Mouse (Mus musculus): Measurements from ENCODE around the gene Cdc14b. TPM values are rescaled to one million over a fixed set of nuclear protein-coding genes. Genes with fewer than 3 reads are reported as not detected.

The Cdc14b gene
- polyA plus RNA-seq, 1 experiment from 2014 or later: 41.0 TPM

DNA sequence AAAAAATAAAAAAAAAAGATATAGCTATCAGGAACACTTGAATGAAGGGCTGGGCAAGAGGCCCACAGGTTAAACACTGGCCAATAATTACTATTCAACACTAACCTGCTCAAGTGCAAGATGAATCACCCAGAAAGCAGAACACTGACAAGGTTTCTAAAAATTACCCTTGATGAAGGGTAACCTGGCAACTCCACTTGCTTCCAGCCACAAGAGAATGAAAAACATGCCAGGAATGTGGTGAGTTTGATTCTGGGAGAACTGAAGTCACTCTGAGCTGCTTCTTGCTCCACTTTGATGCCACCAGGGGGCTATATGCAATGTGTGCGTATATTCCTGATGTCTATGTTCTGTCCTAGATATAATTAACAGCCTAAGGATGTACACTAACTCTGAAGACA lies 119.9 kb downstream of the Cdc14b start:
- WGBS: 27% methylated on average over 1 of the region's 1 CpGs
- H3K9ac ChIP-seq (ENCODE audit: low read length): no peak overlapping the region
- no peaks in the 10 kb centered on the region for H3K27me3 ChIP-seq (ENCODE audit: control insufficient read depth, insufficient read depth, low read length)
- no peaks in the 10 kb centered on the region for H3K9me3 ChIP-seq (ENCODE audit: control insufficient read depth, low read length)
- H3K4me2 ChIP-seq (ENCODE audit: low read depth, severe bottlenecking): no peak overlapping the region
- ATAC-seq (ENCODE audit: insufficient number of reproducible peaks, low FRiP score, low TSS enrichment, low read depth) (no peak), DNase-seq (ENCODE audit: low spot score) (no peak)
- no peak overlapping the region for H3K27ac ChIP-seq (replicated peaks; ENCODE audit: low read depth, low read length)
- H3K36me3 ChIP-seq (ENCODE audit: control insufficient read depth, insufficient read depth, low read length): no peaks in the 10 kb centered on the region
- H3K4me3 ChIP-seq (ENCODE audit: low read depth, low read length): no peak overlapping the region
- no peaks in the 10 kb centered on the region for H3K4me1 ChIP-seq (ENCODE audit: control insufficient read depth, insufficient read depth, low read length)

DNA sequence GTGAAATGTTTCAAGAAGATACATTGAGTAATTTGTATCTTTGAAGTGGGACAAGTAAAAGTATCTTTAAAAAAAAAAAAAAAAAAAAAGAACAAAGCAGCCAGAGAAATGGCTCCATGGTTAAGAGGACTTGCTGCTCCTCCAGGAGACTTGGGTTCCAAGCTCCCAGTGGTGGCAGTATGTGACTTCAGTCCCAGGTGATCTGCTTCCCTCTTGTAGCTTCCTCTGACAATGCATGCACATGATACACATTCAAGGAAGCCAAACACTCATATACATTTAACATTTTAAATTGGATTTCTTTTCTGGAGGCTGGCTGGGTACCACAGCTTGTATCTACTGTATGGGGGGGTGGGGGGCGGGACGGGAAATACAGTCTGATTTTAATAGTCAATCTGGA lies 120.4 kb downstream of the Cdc14b start:
- Histone ChIP-seq H3K4me3 (ENCODE audit: low read depth, low read length) (no peak overlapping the region), H3K27ac (replicated peaks; ENCODE audit: low read depth, low read length) (no peak overlapping the region), H3K36me3 (ENCODE audit: control insufficient read depth, insufficient read depth, low read length) (no peaks in the 10 kb centered on the region), H3K27me3 (ENCODE audit: control insufficient read depth, insufficient read depth, low read length) (no peaks in the 10 kb centered on the region), H3K4me1 (ENCODE audit: control insufficient read depth, insufficient read depth, low read length) (no peaks in the 10 kb centered on the region), H3K4me2 (ENCODE audit: low read depth, severe bottlenecking) (no peak overlapping the region), H3K9ac (ENCODE audit: low read length) (no peak overlapping the region), H3K9me3 (ENCODE audit: control insufficient read depth, low read length) (no peaks in the 10 kb centered on the region)
- DNase-seq (ENCODE audit: low spot score): no peak
- ATAC-seq (ENCODE audit: insufficient number of reproducible peaks, low FRiP score, low TSS enrichment, low read depth): no peak
- WGBS: 65% methylated on average over 2 of the region's 2 CpGs

DNA sequence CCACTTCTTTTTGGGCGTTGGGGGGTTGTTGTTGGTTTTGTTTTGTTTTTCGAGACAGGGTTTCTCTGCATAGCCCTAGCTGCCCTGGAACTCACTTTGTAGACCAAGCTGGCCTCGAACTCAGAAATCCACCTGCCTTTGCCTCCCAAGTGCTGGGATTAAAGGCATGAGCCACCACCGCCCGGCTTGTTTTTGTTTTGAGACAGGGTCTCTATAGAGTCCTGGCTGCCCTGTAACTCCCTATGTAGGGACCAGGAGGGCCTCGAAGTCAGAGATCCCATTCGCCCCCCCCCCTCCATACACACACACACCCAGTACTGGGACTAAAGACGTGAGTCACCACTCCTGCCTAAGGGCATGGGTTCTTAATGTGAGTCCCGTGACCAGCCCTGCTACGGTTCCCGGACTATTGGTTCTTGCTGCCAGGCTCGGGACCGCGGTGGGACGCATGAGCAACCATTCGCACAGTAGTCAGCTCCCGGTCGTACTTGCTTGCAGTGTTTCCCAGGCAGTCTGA lies 121.3 kb downstream of the Cdc14b start:
- DNase-seq (ENCODE audit: low spot score) (peak; percentile 62), ATAC-seq (ENCODE audit: insufficient number of reproducible peaks, low FRiP score, low TSS enrichment, low read depth) (peak; percentile 36)
- Histone ChIP-seq H3K9me3 (ENCODE audit: control insufficient read depth, low read length) (no peaks in the 10 kb centered on the region), H3K4me2 (ENCODE audit: low read depth, severe bottlenecking) (peak overlapping the region; percentile 62), H3K4me3 (ENCODE audit: low read depth, low read length) (peak overlapping the region; percentile 93), H3K9ac (ENCODE audit: low read length) (no peak overlapping the region; the same call in 1 of the 2 replicates), H3K27ac (replicated peaks; ENCODE audit: low read depth, low read length) (no peak overlapping the region), H3K36me3 (ENCODE audit: control insufficient read depth, insufficient read depth, low read length) (no peaks in the 10 kb centered on the region), H3K27me3 (ENCODE audit: control insufficient read depth, insufficient read depth, low read length) (no peaks in the 10 kb centered on the region), H3K4me1 (ENCODE audit: control insufficient read depth, insufficient read depth, low read length) (no peaks in the 10 kb centered on the region)
- WGBS: 2% methylated on average over 18 of the region's 18 CpGs

DNA sequence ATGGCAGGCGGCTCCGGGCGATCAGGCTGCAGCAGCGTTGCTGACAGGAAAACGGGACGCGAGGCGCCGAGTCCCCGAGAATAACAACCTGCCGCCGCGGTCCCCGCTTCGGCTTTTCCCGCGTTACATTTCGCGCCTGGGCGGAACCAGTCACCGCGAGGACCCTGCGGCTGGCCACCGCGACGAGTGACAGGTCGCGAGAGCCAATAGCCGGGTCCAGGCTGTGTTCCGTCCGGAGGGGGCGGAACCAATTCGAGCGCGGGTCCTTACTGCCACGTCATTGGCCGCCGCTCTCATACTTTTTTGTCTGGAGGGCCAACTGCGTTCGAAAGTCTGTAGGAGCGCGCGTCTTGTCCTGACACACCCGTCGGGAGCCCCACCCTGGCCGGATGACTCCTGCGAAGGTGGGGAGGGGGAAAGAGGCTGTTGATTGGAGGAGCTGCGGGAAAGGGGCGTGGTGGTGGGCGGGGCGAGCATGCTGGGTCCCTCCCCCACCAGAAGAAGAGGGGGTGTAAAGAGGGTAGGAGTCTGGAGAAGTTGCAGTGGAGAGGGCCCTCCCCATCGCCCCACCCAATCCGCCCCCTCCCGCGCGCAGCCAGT lies 121.9 kb downstream of the Cdc14b start, which contains the start of gene Zfp367:
Gene Zfp367 (minus strand): TSS at position 120 of the 600 bp plus-strand sequence.
- under 1% methylated on average over 56 of the region's 56 CpGs for WGBS
- Histone ChIP-seq H3K9ac (ENCODE audit: low read length) (peak within 1 kb of the TSS; percentile 62), H3K9me3 (ENCODE audit: control insufficient read depth, low read length) (no peaks in the 10 kb centered on the region), H3K4me1 (ENCODE audit: control insufficient read depth, insufficient read depth, low read length) (no peaks in the 10 kb centered on the region), H3K36me3 (ENCODE audit: control insufficient read depth, insufficient read depth, low read length) (no peaks in the 10 kb centered on the region), H3K27ac (replicated peaks; ENCODE audit: low read depth, low read length) (peak within 1 kb of the TSS; percentile 80), H3K4me3 (ENCODE audit: low read depth, low read length) (peak within 1 kb of the TSS; percentile 93), H3K27me3 (ENCODE audit: control insufficient read depth, insufficient read depth, low read length) (no peaks in the 10 kb centered on the region), H3K4me2 (ENCODE audit: low read depth, severe bottlenecking) (peak within 1 kb of the TSS; percentile 62)
- DNase-seq (ENCODE audit: low spot score): peak; percentile 98
- ATAC-seq (ENCODE audit: insufficient number of reproducible peaks, low FRiP score, low TSS enrichment, low read depth): peak; percentile 98

DNA sequence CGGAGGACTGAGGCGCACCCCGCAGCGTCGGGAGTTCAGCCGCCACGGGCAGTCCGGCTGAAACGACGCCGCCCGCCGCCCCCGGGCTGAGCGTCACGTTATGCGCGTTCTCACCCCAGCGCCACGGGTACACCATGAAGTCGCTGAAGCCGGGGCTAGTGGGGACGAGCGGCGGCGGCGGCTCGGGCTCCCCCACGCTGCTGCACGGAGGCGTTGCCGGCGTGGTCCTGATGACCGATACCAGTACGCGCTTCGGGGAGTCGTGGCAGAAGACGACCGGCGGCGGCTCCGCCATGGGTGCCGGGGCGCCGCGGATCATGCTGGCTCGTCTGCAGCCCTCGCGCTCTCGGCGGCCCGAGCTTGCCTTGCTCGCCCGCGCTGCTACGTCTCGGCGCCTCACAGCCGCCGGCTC lies 122.4 kb downstream of the Cdc14b start:
- ATAC-seq (ENCODE audit: insufficient number of reproducible peaks, low FRiP score, low TSS enrichment, low read depth) (peak; percentile 21), DNase-seq (ENCODE audit: low spot score) (peak; percentile 63)
- peak overlapping the region; percentile 80 for H3K27ac ChIP-seq (replicated peaks; ENCODE audit: low read depth, low read length)

DNA sequence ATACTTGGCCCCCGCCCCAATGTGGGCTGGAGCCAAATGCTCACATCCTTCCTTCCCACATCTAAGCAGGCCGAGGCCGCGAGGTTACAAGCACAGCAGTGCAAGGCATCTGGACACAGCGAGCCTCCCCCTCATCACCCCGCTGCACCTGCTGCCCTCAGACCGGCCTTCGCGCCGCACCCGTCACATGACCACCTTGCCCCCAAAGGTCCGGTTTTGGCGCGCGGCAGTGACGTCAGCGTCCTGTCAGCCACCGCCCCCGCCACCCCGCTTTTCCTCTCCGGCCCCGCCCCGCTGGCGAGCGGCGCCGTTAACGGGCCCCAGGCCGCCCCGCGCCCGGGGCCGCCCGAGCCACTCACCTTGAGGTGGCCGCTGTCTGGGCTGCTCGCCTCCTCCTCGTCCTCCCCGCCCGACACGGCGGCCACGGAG lies 122.8 kb downstream of the Cdc14b start:
- peak overlapping the region; percentile 62 for H3K4me2 ChIP-seq (ENCODE audit: low read depth, severe bottlenecking)
- H3K9me3 ChIP-seq (ENCODE audit: control insufficient read depth, low read length): no peaks in the 10 kb centered on the region
- H3K36me3 ChIP-seq (ENCODE audit: control insufficient read depth, insufficient read depth, low read length): no peaks in the 10 kb centered on the region
- 1% methylated on average over 42 of the region's 42 CpGs for WGBS
- peak; percentile 91 for DNase-seq (ENCODE audit: low spot score)
- H3K27me3 ChIP-seq (ENCODE audit: control insufficient read depth, insufficient read depth, low read length): no peaks in the 10 kb centered on the region
- peak overlapping the region; percentile 80 for H3K27ac ChIP-seq (replicated peaks; ENCODE audit: low read depth, low read length)
- H3K4me3 ChIP-seq (ENCODE audit: low read depth, low read length): peak overlapping the region; percentile 93
- H3K9ac ChIP-seq (ENCODE audit: low read length): peak overlapping the region; percentile 62
- no peaks in the 10 kb centered on the region for H3K4me1 ChIP-seq (ENCODE audit: control insufficient read depth, insufficient read depth, low read length)
- peak; percentile 10 for ATAC-seq (ENCODE audit: insufficient number of reproducible peaks, low FRiP score, low TSS enrichment, low read depth)

More for the DNA sequence above, 122.4 kb downstream of the Cdc14b start:
- WGBS: under 1% methylated on average over 61 of the region's 61 CpGs
- no peaks in the 10 kb centered on the region for H3K9me3 ChIP-seq (ENCODE audit: control insufficient read depth, low read length)
- peak overlapping the region; percentile 93 for H3K4me3 ChIP-seq (ENCODE audit: low read depth, low read length)
- no peaks in the 10 kb centered on the region for H3K27me3 ChIP-seq (ENCODE audit: control insufficient read depth, insufficient read depth, low read length)
- no peaks in the 10 kb centered on the region for H3K4me1 ChIP-seq (ENCODE audit: control insufficient read depth, insufficient read depth, low read length)
- H3K36me3 ChIP-seq (ENCODE audit: control insufficient read depth, insufficient read depth, low read length): no peaks in the 10 kb centered on the region
- peak overlapping the region; percentile 62 for H3K9ac ChIP-seq (ENCODE audit: low read length)
- H3K4me2 ChIP-seq (ENCODE audit: low read depth, severe bottlenecking): peak overlapping the region; percentile 62

DNA sequence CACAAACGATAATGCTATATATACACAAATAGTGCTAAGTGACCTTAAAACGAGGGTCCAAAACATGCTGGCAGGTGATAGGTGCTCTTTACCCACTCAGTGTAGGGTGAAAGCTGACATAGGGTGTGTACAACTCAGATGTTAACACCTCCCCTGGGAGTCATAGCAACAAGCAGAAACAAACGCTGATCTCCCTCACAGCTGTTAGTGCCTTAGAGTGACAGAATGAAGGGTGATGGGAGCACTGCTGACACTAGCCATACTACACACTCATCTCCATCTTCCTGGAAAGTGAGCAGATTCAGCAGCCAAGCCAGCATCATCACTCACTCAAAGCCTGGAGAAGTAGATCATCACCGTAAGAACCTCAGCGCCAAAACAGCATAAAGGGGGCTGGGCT lies 125.0 kb downstream of the Cdc14b start:
- H3K9ac ChIP-seq (ENCODE audit: low read length): no peak overlapping the region

More for the DNA sequence above, 125.0 kb downstream of the Cdc14b start:
- Histone ChIP-seq H3K36me3 (ENCODE audit: control insufficient read depth, insufficient read depth, low read length) (no peaks in the 10 kb centered on the region), H3K27ac (replicated peaks; ENCODE audit: low read depth, low read length) (no peak overlapping the region), H3K27me3 (ENCODE audit: control insufficient read depth, insufficient read depth, low read length) (no peaks in the 10 kb centered on the region), H3K4me3 (ENCODE audit: low read depth, low read length) (no peak overlapping the region), H3K9me3 (ENCODE audit: control insufficient read depth, low read length) (no peaks in the 10 kb centered on the region), H3K4me2 (ENCODE audit: low read depth, severe bottlenecking) (no peak overlapping the region), H3K4me1 (ENCODE audit: control insufficient read depth, insufficient read depth, low read length) (no peaks in the 10 kb centered on the region)
- DNase-seq (ENCODE audit: low spot score) (no peak), ATAC-seq (ENCODE audit: insufficient number of reproducible peaks, low FRiP score, low TSS enrichment, low read depth) (no peak)
- 76% methylated on average over 5 of the region's 5 CpGs for WGBS

All from limb, embryonic 11.5 days (tissue).